Mouse (Mus musculus) midbrain, embryonic 12.5 days (tissue): ENCODE data around the gene Pxk. TPM values are rescaled to one million over a fixed set of nuclear protein-coding genes. Genes with fewer than 3 reads are reported as not detected.
A peak's percentile ranks its signal among the peaks of the same experiment; 100 is the strongest.
"Not testable (repeated sequence)": the region's sequence is repeated elsewhere in the genome, so short reads cannot be mapped to it uniquely, and the experiment has no call there.

Experiments used
- ATAC-seq: fragments of 200-750 bp; cut with Nextera tagmentation; 2 replicates; pipeline ENCODE4 v1.8.0; 2017; ENCODE audit warnings: low read depth, moderate TSS enrichment, moderate library complexity; ENCODE audit not compliant: low FRiP score
- H3K27ac ChIP-seq: fragments of 300-500 bp; sonication (generic); replicated peaks from 2 replicates; pipeline ENCODE4 v1.5.1; 2016; ENCODE audit warnings: mild to moderate bottlenecking
- H3K27me3 ChIP-seq: fragments of 300-500 bp; sonication (generic); 2 replicates; pipeline ENCODE4 v1.6.1; 2016; ENCODE audit warnings: mild to moderate bottlenecking
- H3K36me3 ChIP-seq: fragments of 300-500 bp; sonication (generic); 2 replicates; pipeline ENCODE4 v1.6.1; 2016
- H3K4me1 ChIP-seq: fragments of 300-500 bp; sonication (generic); 2 replicates; pipeline ENCODE4 v1.6.1; 2016
- H3K4me2 ChIP-seq: fragments of 300-500 bp; sonication (generic); replicated peaks from 2 replicates; pipeline ENCODE4 v1.6.1; 2016; ENCODE audit warnings: mild to moderate bottlenecking, moderate library complexity
- H3K4me3 ChIP-seq: fragments of 300-500 bp; sonication (generic); 2 replicates; pipeline ENCODE4 v1.5.1; 2016; ENCODE audit warnings: mild to moderate bottlenecking
- H3K9ac ChIP-seq: fragments of 300-500 bp; sonication (generic); replicated peaks from 2 replicates; pipeline ENCODE4 v1.6.1; 2016; ENCODE audit warnings: mild to moderate bottlenecking, moderate library complexity
- H3K9me3 ChIP-seq: fragments of 300-500 bp; sonication (generic); 2 replicates; pipeline ENCODE4 v1.6.1; 2016; ENCODE audit warnings: mild to moderate bottlenecking
- WGBS: fragments of 180-500 bp; shearing (Covaris S2); methylation state at CpG from one replicate; pipeline ENCODE4 v1.1.7; 2016; 5-methylcytosine and 5-hydroxymethylcytosine counted together
- polyA plus RNA-seq: library from polyadenylated mRNA; unstranded; fragments of >200 nt; fragmentation: Nextera tagmentation; extraction: Ambion mirVana; gene quantifications from 2 replicates; pipeline ENCODE4 v1.2.1, GENCODE M21; 2016

Gene Pxk
- polyA plus RNA-seq, 1 experiment from 2014 or later = 33.6 TPM

DNA sequence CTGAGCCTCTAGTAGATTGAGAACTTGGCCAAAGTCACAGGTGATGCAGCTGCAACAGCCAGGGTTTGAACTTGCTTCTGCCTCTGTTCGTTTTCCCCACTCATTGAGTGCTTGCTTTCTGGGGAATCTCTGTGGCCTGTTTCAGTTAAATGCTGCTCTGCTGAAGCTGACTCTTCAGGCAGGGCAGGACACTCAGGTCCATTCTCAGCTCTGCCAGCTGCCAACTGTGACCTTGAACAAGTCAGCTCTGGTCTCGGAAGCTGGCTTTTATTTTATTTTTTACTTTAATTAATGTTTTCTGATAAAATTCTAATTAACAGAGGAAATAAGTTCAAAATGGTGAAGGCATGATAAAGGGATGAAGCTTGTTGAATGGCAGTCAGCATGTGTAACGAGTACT is 60.7 kb downstream of the Pxk start:
- Histone ChIP-seq H3K9me3 (no peaks in the 10 kb centered on the region), H3K36me3 (peaks cover 33% of the 10 kb centered on the region), H3K4me3 (no peak overlapping the region), H3K27ac (no peak overlapping the region), H3K27me3 (no peaks in the 10 kb centered on the region), H3K9ac (no peak overlapping the region), H3K4me2 (no peak overlapping the region), H3K4me1 (no peaks in the 10 kb centered on the region)
- 86% methylated on average over 3 of the region's 3 CpGs for WGBS
- no peak for ATAC-seq

DNA sequence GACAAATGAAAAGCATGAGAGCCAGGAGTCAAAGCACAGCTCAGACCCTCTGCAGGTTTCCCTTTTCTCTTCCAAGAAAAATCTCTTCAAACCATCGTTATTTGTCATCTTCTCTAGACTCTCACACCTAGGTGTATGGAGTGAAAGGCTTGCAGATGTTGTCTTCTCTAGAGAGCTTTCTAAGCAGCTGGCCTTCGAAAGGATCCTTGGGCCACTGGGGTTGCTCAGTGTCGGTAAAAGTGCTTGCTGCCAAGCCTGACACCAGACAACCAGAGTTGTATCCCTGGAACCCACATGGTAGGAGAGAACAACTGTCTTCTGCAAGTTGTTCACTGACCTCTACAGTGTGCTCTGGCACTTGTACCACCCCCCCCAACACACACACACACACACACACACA is 61.1 kb downstream of the Pxk start:
- no peak for ATAC-seq
- Histone ChIP-seq H3K4me1 (no peaks in the 10 kb centered on the region), H3K27ac (no peak overlapping the region), H3K9ac (no peak overlapping the region), H3K9me3 (no peaks in the 10 kb centered on the region), H3K36me3 (peaks cover 37% of the 10 kb centered on the region), H3K4me2 (no peak overlapping the region), H3K27me3 (no peaks in the 10 kb centered on the region), H3K4me3 (no peak overlapping the region)
- WGBS = 76% methylated on average over 3 of the region's 3 CpGs

DNA sequence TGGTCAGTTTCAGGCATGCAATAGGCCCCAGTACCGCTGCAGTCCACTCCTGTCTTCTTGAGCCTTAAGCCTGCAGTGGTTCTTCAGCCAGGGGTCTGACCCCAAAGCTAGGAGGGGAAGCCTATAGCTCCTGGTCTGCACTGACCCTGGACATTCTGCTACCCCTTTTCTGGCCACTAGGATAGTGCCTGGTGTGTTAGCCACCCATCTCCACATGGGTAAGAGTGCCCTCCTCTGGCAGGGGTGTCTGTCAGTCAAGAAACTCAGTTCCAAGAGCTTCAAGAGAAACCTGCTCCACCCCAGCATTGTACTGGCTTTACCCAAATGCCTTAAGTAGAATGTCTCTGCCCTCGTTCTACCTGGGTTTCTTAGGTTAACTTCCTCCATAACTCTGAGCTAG is 63.8 kb downstream of the Pxk start:
- Histone ChIP-seq H3K4me1 (no peaks in the 10 kb centered on the region), H3K27ac (no peak overlapping the region), H3K4me3 (no peak overlapping the region), H3K27me3 (no peaks in the 10 kb centered on the region), H3K4me2 (no peak overlapping the region), H3K9ac (no peak overlapping the region), H3K36me3 (peaks cover 61% of the 10 kb centered on the region), H3K9me3 (no peaks in the 10 kb centered on the region)
- no peak for ATAC-seq
- 87% methylated on average over 2 of the region's 2 CpGs for WGBS

- Histone ChIP-seq H3K27ac (no peak overlapping the region), H3K36me3 (peaks cover 81% of the 10 kb centered on the region), H3K4me2 (no peak overlapping the region), H3K9ac (no peak overlapping the region), H3K27me3 (no peaks in the 10 kb centered on the region), H3K4me1 (no peaks in the 10 kb centered on the region), H3K4me3 (no peak overlapping the region), H3K9me3 (no peaks in the 10 kb centered on the region)
- 85% methylated on average over 7 of the region's 7 CpGs for WGBS
- ATAC-seq = no peak
Measured at GRCm38 (mm10) chr14:8164463-8164862, 66.5 kb downstream of the Pxk start.

GRCm38 (mm10) chr14:8172507-8173410 is 74.7 kb downstream of the Pxk start, which contains the start of gene Pdhb:
TSS of gene Pdhb (minus strand) at chr14:8173025.
- H3K4me2 ChIP-seq = peak within 1 kb of the TSS; percentile 67
- H3K36me3 ChIP-seq = peaks cover 30% of the 10 kb centered on the region
- under 1% methylated on average over 63 of the region's 64 CpGs for WGBS
- H3K27ac ChIP-seq = peak within 1 kb of the TSS; percentile 81
- H3K4me1 ChIP-seq = peaks cover 9% of the 10 kb centered on the region
- no peaks in the 10 kb centered on the region for H3K9me3 ChIP-seq
- H3K27me3 ChIP-seq = no peaks in the 10 kb centered on the region
- peak within 1 kb of the TSS; percentile 93 for H3K4me3 ChIP-seq
- ATAC-seq = peak; percentile 100
- peak within 1 kb of the TSS; percentile 87 for H3K9ac ChIP-seq

DNA sequence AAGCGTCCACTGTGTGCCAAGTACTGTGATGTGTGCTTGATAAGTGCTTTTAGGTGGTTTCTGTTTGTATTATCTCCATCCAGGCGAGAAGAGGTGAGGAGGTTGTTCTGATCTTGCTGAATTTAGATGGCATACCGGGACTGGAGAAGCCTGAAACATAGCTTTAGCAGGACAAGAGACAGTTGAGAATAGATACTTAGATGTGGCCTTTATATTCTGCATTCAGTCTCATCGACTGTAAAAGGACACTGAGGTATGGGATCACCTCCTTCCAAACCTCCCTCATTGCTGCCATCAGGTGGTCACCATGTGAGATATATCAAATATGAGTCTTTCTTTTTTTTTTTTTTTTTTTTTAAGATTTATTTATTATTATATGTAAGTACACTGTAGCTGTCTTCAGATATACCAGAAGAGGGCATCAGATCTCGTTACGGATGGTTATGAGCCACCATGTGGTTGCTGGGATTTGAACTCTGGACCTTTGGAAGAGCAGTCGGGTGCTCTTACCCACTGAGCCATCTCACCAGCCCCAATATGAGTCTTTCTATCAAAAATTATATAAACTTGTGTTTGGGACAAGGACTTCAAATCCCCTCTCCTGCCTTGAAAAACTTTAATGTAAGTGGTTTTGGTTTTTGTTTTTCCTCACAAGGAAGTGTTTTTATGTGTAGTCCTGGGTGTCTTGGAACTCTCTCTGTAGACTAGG is 75.7 kb downstream of the Pxk start:
- not testable (repeated sequence) for ATAC-seq, H3K27me3 ChIP-seq, H3K9me3 ChIP-seq, H3K4me1 ChIP-seq
- Histone ChIP-seq H3K4me2 (peak overlapping the region; percentile 67), H3K27ac (peak overlapping the region; percentile 27), H3K36me3 (peaks cover 21% of the 10 kb centered on the region), H3K9ac (peak overlapping the region; percentile 12), H3K4me3 (peak overlapping the region; percentile 93)
- WGBS = 31% methylated on average over 7 of the region's 7 CpGs

GRCm38 (mm10) chr14:8174634-8175033 is 76.6 kb downstream of the Pxk start:
- Histone ChIP-seq H3K27me3 (no peaks in the 10 kb centered on the region), H3K4me1 (peaks cover 9% of the 10 kb centered on the region), H3K4me3 (no peak overlapping the region), H3K9ac (no peak overlapping the region), H3K36me3 (peaks cover 11% of the 10 kb centered on the region), H3K27ac (no peak overlapping the region), H3K4me2 (no peak overlapping the region), H3K9me3 (no peaks in the 10 kb centered on the region)
- ATAC-seq = no peak
- WGBS = 77% methylated on average over 5 of the region's 5 CpGs

GRCm38 (mm10) chr14:8176251-8176650 is 78.2 kb downstream of the Pxk start:
- no peak overlapping the region for H3K27ac ChIP-seq
- no peaks in the 10 kb centered on the region for H3K9me3 ChIP-seq
- WGBS = 60% methylated on average over 5 of the region's 5 CpGs
- H3K4me3 ChIP-seq = no peak overlapping the region
- no peak overlapping the region for H3K9ac ChIP-seq
- no peaks in the 10 kb centered on the region for H3K27me3 ChIP-seq
- H3K36me3 ChIP-seq = no peaks in the 10 kb centered on the region
- H3K4me2 ChIP-seq = no peak overlapping the region
- no peak for ATAC-seq
- peaks cover 9% of the 10 kb centered on the region for H3K4me1 ChIP-seq

DNA sequence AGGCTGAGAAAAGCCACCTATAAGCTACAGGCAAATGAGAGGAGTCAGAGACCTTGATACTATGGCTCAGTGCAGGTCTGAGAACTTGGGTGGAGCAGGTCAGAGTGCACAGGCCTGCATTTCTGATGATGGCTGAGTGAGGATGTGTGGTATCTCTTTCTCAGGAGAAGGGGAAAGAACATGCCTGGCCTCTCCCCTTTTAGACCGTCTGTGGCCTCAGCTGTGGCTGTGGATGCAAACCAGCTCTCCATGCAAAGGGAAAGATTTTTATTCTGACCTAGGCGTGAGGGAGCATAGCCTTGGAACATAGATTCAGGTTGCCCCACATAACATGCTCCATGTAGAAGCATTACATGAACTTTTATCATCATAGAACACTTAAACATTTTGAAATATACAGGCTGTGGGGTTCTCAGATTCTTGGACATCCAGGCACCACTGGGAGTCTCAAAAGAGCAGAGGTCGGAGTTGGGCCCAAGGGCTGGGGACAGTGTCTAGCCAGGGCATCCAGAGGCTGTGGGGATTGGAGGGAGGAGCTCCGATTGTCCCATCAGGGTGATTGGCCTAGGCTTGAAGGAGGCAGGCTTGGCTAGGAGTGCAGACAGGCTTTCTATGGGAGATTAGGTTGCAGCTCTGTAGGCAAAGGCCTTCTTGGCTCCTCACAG is 82.5 kb downstream of the Pxk start:
- Histone ChIP-seq H3K4me3 (no peak overlapping the region), H3K9me3 (0 out of 2 replicates have a peak, but pooled peaks cover 3% of the 10 kb centered on the region), H3K36me3 (no peaks in the 10 kb centered on the region), H3K4me1 (no peaks in the 10 kb centered on the region), H3K27ac (no peak overlapping the region), H3K9ac (no peak overlapping the region), H3K27me3 (no peaks in the 10 kb centered on the region), H3K4me2 (no peak overlapping the region)
- WGBS = 68% methylated on average over 4 of the region's 4 CpGs
- no peak for ATAC-seq

DNA sequence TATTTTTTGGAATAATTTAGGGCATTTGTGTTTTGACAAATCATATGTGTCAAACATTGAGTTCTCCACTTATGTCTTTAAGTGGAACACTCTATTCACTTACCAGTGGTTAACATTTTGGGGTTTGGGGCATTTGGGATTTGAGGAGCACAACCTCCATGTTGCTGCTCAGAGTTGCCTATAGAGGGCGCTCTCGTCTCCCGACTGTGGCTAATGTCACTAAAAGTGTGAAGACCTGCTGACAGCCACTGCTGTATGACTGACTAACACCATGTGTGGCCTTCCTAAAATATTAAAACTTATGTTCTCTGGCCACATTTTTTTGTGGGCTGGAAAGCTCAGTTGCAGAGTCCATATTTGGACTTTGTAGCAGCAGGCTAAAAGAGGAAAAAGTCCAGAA is 85.3 kb downstream of the Pxk start:
- H3K27ac ChIP-seq = no peak overlapping the region
- no peak overlapping the region for H3K9ac ChIP-seq
- 0 out of 2 replicates have a peak, but pooled peaks cover 3% of the 10 kb centered on the region for H3K9me3 ChIP-seq
- H3K27me3 ChIP-seq = no peaks in the 10 kb centered on the region
- no peak overlapping the region for H3K4me2 ChIP-seq
- 62% methylated on average over 3 of the region's 3 CpGs for WGBS
- no peaks in the 10 kb centered on the region for H3K4me1 ChIP-seq
- no peak for ATAC-seq
- no peaks in the 10 kb centered on the region for H3K36me3 ChIP-seq
- H3K4me3 ChIP-seq = no peak overlapping the region

DNA sequence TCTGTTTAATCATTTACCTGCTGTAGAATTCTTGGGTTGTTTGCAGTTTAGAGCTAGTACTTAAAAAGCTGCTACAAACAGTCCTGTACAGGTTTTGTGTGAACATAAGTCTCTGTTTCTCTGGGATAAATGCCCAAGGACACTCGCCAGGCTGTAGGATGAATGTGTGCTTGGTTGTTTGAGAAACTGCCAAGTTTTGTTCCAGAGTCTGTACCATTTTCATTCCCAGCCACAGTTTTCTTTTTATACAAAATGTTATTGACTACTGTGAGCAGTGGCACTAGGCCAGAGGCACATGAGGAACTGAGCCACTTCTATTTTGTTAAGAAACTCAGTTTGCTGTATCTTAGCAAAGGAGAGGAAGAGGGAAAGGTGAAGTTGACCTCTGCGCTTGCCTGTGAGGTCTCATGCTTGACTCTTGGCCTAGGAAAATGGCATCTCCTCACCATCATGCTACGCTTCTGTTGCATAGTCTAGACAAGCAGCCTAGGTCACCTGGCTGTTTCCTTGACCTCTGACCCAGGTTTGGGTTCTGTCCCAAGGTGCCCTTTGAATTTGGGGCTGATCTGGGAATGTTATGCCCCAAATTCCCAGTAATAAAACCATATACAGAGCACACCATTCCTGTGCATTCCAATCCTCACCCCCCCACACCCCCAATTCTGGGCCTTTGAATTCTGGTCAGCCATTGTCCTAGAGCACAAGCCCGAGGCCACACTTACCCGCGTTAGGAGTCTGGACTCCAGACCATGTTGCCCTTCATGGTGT is 88.5 kb downstream of the Pxk start:
- Histone ChIP-seq H3K4me1 (no peaks in the 10 kb centered on the region), H3K27me3 (no peaks in the 10 kb centered on the region)

More for the DNA sequence above, 88.5 kb downstream of the Pxk start:
- no peak overlapping the region for H3K27ac ChIP-seq
- ATAC-seq = no peak
- H3K9me3 ChIP-seq = 0 out of 2 replicates have a peak, but pooled peaks cover 3% of the 10 kb centered on the region
- no peak overlapping the region for H3K9ac ChIP-seq
- H3K36me3 ChIP-seq = no peaks in the 10 kb centered on the region
- H3K4me3 ChIP-seq = no peak overlapping the region
- 91% methylated on average over 6 of the region's 6 CpGs for WGBS
- no peak overlapping the region for H3K4me2 ChIP-seq
